ENCODE assay signal across 11 mouse cellular contexts in the genomic region with DNA sequence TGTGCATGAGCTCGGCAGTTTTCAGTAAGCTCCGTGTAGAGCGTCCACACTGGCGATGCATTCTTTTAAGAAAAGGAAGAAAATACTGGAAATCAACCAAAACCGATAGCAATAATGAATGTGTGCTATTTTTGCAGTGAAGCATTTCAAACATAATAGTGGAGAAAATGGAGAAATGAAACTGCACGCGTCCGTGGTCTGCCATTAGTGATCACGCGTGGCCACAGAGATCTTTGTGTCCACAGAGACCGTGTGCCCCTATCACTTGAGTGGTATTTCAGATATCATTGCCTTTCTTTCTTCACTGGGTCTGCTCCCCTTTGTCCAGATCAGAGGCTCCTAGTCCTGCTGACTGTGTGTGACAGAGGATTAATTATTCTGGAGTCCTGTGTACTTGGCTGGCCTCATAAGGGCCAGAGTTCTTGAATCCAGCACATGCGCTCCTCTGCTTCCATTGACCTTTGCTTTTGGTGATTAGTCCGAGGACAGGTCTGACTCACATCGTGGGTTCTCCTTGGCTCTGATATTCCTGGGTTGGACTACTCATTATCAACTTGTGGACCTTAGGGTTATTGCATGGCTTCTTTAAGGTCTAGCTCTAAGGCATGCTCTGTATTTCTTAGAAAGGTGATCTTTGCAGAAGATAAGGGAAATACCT. TPM values are rescaled to one million over a fixed set of nuclear protein-coding genes. Genes with fewer than 3 reads are reported as not detected.
A peak's percentile ranks its signal among the peaks of the same experiment; 100 is the strongest.
DNase-seq lines count a peak whose midpoint lies in the region; ATAC-seq and TF ChIP-seq lines count a peak whose summit lies in the region.
"Had no signal": no experiment of that assay in that cellular context is flagged by ENCODE, and none has a peak within 500 bp of the region (broad histone marks: within the 10 kb centered on the region; RNA-seq: fewer than 3 reads in every experiment).

No protein-coding gene starts in this region.

- H3K36me3 ChIP-seq in heart, adult 2 months (ENCODE audit: control insufficient read depth, insufficient read depth, low read length): peaks cover 14% of the 10 kb centered on the region
- H3K36me3 ChIP-seq in heart, embryonic 11.5 days (ENCODE audit: control insufficient read depth, insufficient read depth, low read length): no peaks in the 10 kb centered on the region
- H3K36me3 ChIP-seq: hindbrain, embryonic 13.5 days; midbrain, embryonic 12.5 days; neural tube, embryonic 15.5 days had no signal

- H3K4me1 ChIP-seq in heart, adult 2 months (ENCODE audit: control insufficient read depth, insufficient read depth, low read length): peaks cover 30% of the 10 kb centered on the region
- H3K4me1 ChIP-seq in heart, embryonic 11.5 days (ENCODE audit: control insufficient read depth, insufficient read depth, low read length): peaks cover 38% of the 10 kb centered on the region
- peaks cover 35% of the 10 kb centered on the region for H3K4me1 ChIP-seq in embryonic fibroblast, embryonic 13.5 days (ENCODE audit: control insufficient read depth, insufficient read depth, low read length)

- no peaks in the 10 kb centered on the region for H3K27me3 ChIP-seq in heart, adult 2 months (ENCODE audit: control insufficient read depth, insufficient read depth, low read length)
- no peaks in the 10 kb centered on the region for H3K27me3 ChIP-seq in heart, embryonic 11.5 days (ENCODE audit: control insufficient read depth, insufficient read depth, low read length)
- H3K27me3 ChIP-seq: hindbrain, embryonic 13.5 days; midbrain, embryonic 12.5 days; neural tube, embryonic 15.5 days had no signal

- no peak for TF ChIP-seq POLR2A in heart, adult 2 months (IDR thresholded peaks at IDR 0.05; ENCODE audit: insufficient read depth, low read depth, low read length)
- TF ChIP-seq POLR2A in embryonic fibroblast, embryonic 13.5 days (IDR thresholded peaks at IDR 0.05; ENCODE audit: low read depth, low read length): no peak

- no peak for TF ChIP-seq EP300 in heart, adult 2 months (IDR thresholded peaks at IDR 0.05; ENCODE audit: insufficient read depth, low read depth, low read length)

- H3K9ac ChIP-seq in heart, adult 2 months (ENCODE audit: low read depth, low read length): no peak overlapping the region
- no peak overlapping the region for H3K9ac ChIP-seq in heart, embryonic 11.5 days (ENCODE audit: low read depth, low read length)
- H3K9ac ChIP-seq: hindbrain, embryonic 13.5 days; midbrain, embryonic 12.5 days; neural tube, embryonic 15.5 days had no signal

- no peaks in the 10 kb centered on the region for H3K79me2 ChIP-seq in heart, adult 2 months (replicated peaks; ENCODE audit: control insufficient read depth, insufficient read depth, low read length)

- intact Hi-C loops in heart, adult 2 months (cut with DNase I): no loop called here

- no peaks in the 10 kb centered on the region for H3K9me3 ChIP-seq in heart, embryonic 11.5 days (replicated peaks; ENCODE audit: control insufficient read depth, low read length)
- H3K9me3 ChIP-seq: hindbrain, embryonic 13.5 days; midbrain, embryonic 12.5 days; neural tube, embryonic 15.5 days had no signal

- DNase-seq in heart, adult 2 months: no peak
- peak; percentile 39 for DNase-seq in adipocyte (ENCODE audit: low spot score)
- DNase-seq in left cerebral cortex, adult 8-10 months (ENCODE audit: low spot score in 2 of 2): no peak
- DNase-seq in embryo, embryonic 10 days (ENCODE audit: low spot score): no peak

- H3K4me2 ChIP-seq in heart, embryonic 11.5 days: no peak overlapping the region
- H3K4me2 ChIP-seq: hindbrain, embryonic 13.5 days; midbrain, embryonic 12.5 days; neural tube, embryonic 15.5 days had no signal

- no peak overlapping the region for H3K4me3 ChIP-seq in heart, adult 2 months
- H3K4me3 ChIP-seq in heart, embryonic 11.5 days (ENCODE audit: low read depth, low read length): no peak overlapping the region
- H3K4me3 ChIP-seq in embryonic fibroblast, embryonic 13.5 days (ENCODE audit: insufficient read depth, low read length): no peak overlapping the region
- H3K4me3 ChIP-seq: hindbrain, embryonic 13.5 days; midbrain, embryonic 12.5 days; neural tube, embryonic 15.5 days had no signal

- peak overlapping the region; percentile 38 for H3K27ac ChIP-seq in heart, adult 2 months
- no peak overlapping the region for H3K27ac ChIP-seq in heart, embryonic 11.5 days (ENCODE audit: low read depth, low read length)
- H3K27ac ChIP-seq in embryonic fibroblast, embryonic 13.5 days (ENCODE audit: insufficient read depth, low read length): peak overlapping the region; percentile 54; the same call in 1 of the 2 replicates
- H3K27ac ChIP-seq: hindbrain, embryonic 13.5 days; midbrain, embryonic 12.5 days; neural tube, embryonic 15.5 days had no signal

- WGBS in heart, adult 2 months: 75% methylated on average over 14 of the region's 14 CpGs
- 89% methylated on average over 14 of the region's 14 CpGs for WGBS in heart, embryonic 11.5 days (ENCODE audit: insufficient replicate concordance)

- ATAC-seq in heart, embryonic 11.5 days (replicated peaks; ENCODE audit: insufficient number of reproducible peaks, low FRiP score, low TSS enrichment): no peak
- peak; percentile 50 for ATAC-seq in megakaryocyte, adult 5-6 weeks (ENCODE audit: poor library complexity, severe bottlenecking)
- ATAC-seq in erythroid progenitor cell, adult 5-6 weeks (replicated peaks; ENCODE audit: low FRiP score, poor library complexity, severe bottlenecking): no peak

- no peak for TF ChIP-seq CTCF in heart, adult 2 months (IDR thresholded peaks at IDR 0.05)
- no peak for TF ChIP-seq CTCF in embryonic fibroblast, embryonic 13.5 days (IDR thresholded peaks at IDR 0.05; ENCODE audit: borderline replicate concordance, insufficient read depth, low read length)

RNA-seq across cellular contexts. Expression of gene Itgb5, which starts 56.3 kb away (rescaled TPM):
- total RNA-seq in heart, adult 2 months (2021): 10 to 100 TPM; 83.2 to 95.3 TPM
- polyA plus RNA-seq in heart, adult 2 months (2012; rRNA removed): 95.7 and 123 TPM in 2 replicates
- 42.4 and 49.8 TPM in 2 replicates for polyA plus RNA-seq in heart, embryonic 11.5 days (2014; fragmentation: Nextera tagmentation; extraction: Ambion mirVana)
- polyA plus RNA-seq in embryonic fibroblast, embryonic 13.5 days (2011; ENCODE audit: insufficient read length, low read depth, missing spikeins): 330 and 348 TPM in 2 replicates
- 11.8 and 15.2 TPM in 2 replicates for total RNA-seq in megakaryocyte, adult 5-6 weeks (2015)
- 17.2 and 20.8 TPM in 2 replicates for total RNA-seq in megakaryocyte, adult 5-6 weeks (2017)
- 6.1 and 13.8 TPM in 2 replicates for total RNA-seq in erythroid progenitor cell, adult 5-6 weeks (2015; ENCODE audit: low replicate concordance)
- 8.9 and 9.2 TPM in 2 replicates for total RNA-seq in erythroid progenitor cell, adult 5-6 weeks (2017; ENCODE audit: low replicate concordance)
- total RNA-seq in left cerebral cortex, adult 8-10 months (2022): 10 to 100 TPM; 42.5 to 81.2 (median 53.6) TPM
